Mouse (Mus musculus): ENCODE results near the gene Nufip2. TPM values are rescaled to one million over a fixed set of nuclear protein-coding genes. Genes with fewer than 3 reads are reported as not detected.
"Not testable (repeated sequence)": the region's sequence is repeated elsewhere in the genome, so short reads cannot be mapped to it uniquely, and the experiment has no call there.

The Nufip2 gene
- 4.6 and 5.7 TPM in 2 replicates for polyA plus RNA-seq (2014; fragmentation: Nextera tagmentation; extraction: Ambion mirVana)

DNA sequence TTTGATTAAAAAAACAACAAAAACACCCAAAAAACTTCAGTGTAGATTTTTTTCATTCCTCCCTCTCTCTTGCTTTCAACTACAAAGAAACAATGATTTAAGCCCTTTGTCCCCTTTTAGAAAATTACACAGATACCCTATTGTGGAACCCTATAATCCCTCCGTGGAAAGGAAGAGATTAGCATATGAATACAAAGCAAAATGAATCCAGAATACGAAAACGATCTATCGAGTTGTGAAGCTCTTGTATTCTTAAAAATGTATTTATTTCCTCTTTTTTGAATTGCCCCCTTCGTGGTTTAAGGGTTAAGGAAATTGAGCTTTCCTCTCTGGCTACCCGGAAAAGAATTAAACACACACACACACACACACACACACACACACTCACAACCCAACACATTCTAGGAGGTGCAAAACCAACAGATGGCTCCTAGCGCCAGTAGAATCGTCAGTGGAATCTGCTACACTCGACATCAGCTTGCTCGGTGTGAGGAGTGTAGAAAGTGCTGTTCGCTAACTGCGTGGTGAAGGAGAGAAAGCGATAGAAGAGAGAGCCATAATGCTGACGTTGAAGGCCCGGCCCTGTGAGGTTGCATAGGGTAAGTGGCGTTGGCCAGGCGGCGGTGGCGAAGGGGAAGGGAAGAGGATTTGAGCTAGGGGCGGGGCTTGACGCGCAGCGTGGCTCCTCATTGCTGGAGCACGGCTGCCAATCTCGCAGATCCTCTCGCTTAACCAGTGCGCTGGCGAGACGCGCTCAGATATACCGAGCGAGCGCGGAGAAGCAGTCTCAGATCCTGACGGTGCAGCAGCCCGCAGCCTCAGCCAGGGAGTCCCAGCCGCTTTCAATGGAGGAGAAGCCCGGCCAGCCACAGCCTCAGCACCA, at the start of gene Nufip2:
Gene Nufip2 (plus strand): TSS at position 773 of the 883 bp plus-strand sequence.
- H3K9ac ChIP-seq (ENCODE audit: low read length), result peak within 1 kb of the TSS; percentile 89
- DNase-seq (ENCODE audit: low spot score) (peak; percentile 98), ATAC-seq (ENCODE audit: insufficient number of reproducible peaks, low FRiP score, low TSS enrichment, low read depth) (peak; percentile 98)
- H3K4me2 ChIP-seq (ENCODE audit: low read depth, severe bottlenecking), result peak within 1 kb of the TSS; percentile 64
- WGBS, result 1% methylated on average over 38 of the region's 38 CpGs
- H3K4me1 ChIP-seq (ENCODE audit: control insufficient read depth, insufficient read depth, low read length), result peaks cover 4% of the 10 kb centered on the region; the same call in 1 of the 2 replicates
- peak within 1 kb of the TSS; percentile 94 for H3K27ac ChIP-seq (replicated peaks; ENCODE audit: low read depth, low read length)
- peak within 1 kb of the TSS; percentile 91 for H3K4me3 ChIP-seq (ENCODE audit: low read depth, low read length)
- no peaks in the 10 kb centered on the region for H3K27me3 ChIP-seq (ENCODE audit: control insufficient read depth, insufficient read depth, low read length)
- no peaks in the 10 kb centered on the region for H3K9me3 ChIP-seq (ENCODE audit: control insufficient read depth, low read length)
- no peaks in the 10 kb centered on the region; the same call in 1 of the 2 replicates for H3K36me3 ChIP-seq (ENCODE audit: control insufficient read depth, insufficient read depth, low read length)

DNA sequence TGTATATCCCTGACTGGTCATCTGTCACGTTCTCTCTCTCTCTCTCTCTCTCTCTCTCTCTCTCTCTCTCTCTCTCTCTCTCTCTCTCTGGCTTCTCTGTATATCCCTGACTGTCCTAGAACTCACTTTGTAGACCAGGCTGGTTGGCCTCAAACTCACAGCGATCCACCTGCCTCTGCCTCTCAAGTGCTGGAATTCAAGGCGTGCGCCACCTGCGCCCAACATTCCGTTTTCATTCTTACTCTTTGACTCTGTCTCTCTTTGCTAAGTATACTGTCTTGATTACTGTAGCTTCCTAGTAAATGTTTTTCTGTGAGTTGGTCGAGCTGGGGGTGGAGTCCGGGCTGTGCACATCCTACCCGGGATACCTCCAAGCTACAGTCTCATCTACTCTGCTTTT, 44.6 kb upstream of the Nufip2 start:
- Histone ChIP-seq H3K4me2 (ENCODE audit: low read depth, severe bottlenecking) (no peak overlapping the region), H3K36me3 (ENCODE audit: control insufficient read depth, insufficient read depth, low read length) (no peaks in the 10 kb centered on the region), H3K9me3 (ENCODE audit: control insufficient read depth, low read length) (no peaks in the 10 kb centered on the region), H3K4me3 (ENCODE audit: low read depth, low read length) (no peak overlapping the region), H3K27ac (replicated peaks; ENCODE audit: low read depth, low read length) (no peak overlapping the region), H3K9ac (ENCODE audit: low read length) (no peak overlapping the region), H3K27me3 (ENCODE audit: control insufficient read depth, insufficient read depth, low read length) (no peaks in the 10 kb centered on the region), H3K4me1 (ENCODE audit: control insufficient read depth, insufficient read depth, low read length) (no peaks in the 10 kb centered on the region)
- DNase-seq (ENCODE audit: low spot score), result no peak
- ATAC-seq (ENCODE audit: insufficient number of reproducible peaks, low FRiP score, low TSS enrichment, low read depth), result no peak
- 80% methylated on average over 9 of the region's 9 CpGs for WGBS

DNA sequence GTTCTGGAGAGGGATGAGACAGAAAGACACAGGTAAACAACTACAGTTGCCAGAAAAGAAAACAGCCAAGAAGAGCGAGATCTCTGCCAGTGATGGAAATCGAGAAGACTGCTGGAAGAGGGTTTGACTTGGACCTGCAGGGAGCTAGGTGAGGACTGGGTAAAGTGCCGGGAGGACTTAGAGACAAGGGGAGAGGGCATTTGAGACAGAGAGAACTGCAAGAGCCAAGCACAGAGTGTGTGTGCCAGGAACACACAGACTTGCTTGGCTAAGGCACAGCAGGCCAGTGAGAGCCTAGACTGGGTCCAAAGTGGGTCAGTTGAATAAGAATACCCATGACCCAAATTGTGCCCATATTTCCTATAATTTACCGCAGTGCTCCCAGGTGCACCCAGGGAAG, 40.5 kb upstream of the Nufip2 start:
- Histone ChIP-seq H3K27me3 (ENCODE audit: control insufficient read depth, insufficient read depth, low read length) (no peaks in the 10 kb centered on the region), H3K4me2 (ENCODE audit: low read depth, severe bottlenecking) (no peak overlapping the region), H3K4me1 (ENCODE audit: control insufficient read depth, insufficient read depth, low read length) (no peaks in the 10 kb centered on the region), H3K4me3 (ENCODE audit: low read depth, low read length) (no peak overlapping the region), H3K9ac (ENCODE audit: low read length) (no peak overlapping the region), H3K27ac (replicated peaks; ENCODE audit: low read depth, low read length) (no peak overlapping the region), H3K36me3 (ENCODE audit: control insufficient read depth, insufficient read depth, low read length) (no peaks in the 10 kb centered on the region), H3K9me3 (ENCODE audit: control insufficient read depth, low read length) (no peaks in the 10 kb centered on the region)
- no peak for DNase-seq (ENCODE audit: low spot score)
- 83% methylated on average over 4 of the region's 4 CpGs for WGBS
- no peak for ATAC-seq (ENCODE audit: insufficient number of reproducible peaks, low FRiP score, low TSS enrichment, low read depth)

DNA sequence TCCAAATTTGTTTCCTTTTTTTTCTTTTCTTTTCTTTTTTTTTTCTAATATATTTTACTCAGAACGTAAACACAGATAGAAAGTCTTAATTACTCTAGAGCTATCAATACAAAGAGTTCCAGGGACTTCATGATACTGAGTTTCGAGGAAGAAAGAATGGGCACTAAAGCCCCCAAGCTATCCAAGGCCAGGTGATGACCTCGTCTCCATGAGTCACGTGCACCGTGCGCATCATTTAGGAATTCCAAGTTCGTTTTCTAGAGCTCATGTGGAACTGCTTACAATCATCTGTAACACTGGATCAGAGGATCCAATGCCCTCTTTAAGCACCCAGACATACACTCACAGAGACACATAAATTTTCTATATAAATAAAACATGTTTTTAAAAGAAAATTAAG, 37.1 kb upstream of the Nufip2 start:
- H3K27ac ChIP-seq (replicated peaks; ENCODE audit: low read depth, low read length), result no peak overlapping the region
- no peak for DNase-seq (ENCODE audit: low spot score)
- H3K9ac ChIP-seq (ENCODE audit: low read length), result no peak overlapping the region
- 71% methylated on average over 7 of the region's 7 CpGs for WGBS
- H3K9me3 ChIP-seq (ENCODE audit: control insufficient read depth, low read length), result no peaks in the 10 kb centered on the region
- no peak for ATAC-seq (ENCODE audit: insufficient number of reproducible peaks, low FRiP score, low TSS enrichment, low read depth)
- H3K4me3 ChIP-seq (ENCODE audit: low read depth, low read length), result no peak overlapping the region
- no peaks in the 10 kb centered on the region for H3K4me1 ChIP-seq (ENCODE audit: control insufficient read depth, insufficient read depth, low read length)
- no peak overlapping the region for H3K4me2 ChIP-seq (ENCODE audit: low read depth, severe bottlenecking)
- no peaks in the 10 kb centered on the region for H3K27me3 ChIP-seq (ENCODE audit: control insufficient read depth, insufficient read depth, low read length)
- H3K36me3 ChIP-seq (ENCODE audit: control insufficient read depth, insufficient read depth, low read length), result no peaks in the 10 kb centered on the region

DNA sequence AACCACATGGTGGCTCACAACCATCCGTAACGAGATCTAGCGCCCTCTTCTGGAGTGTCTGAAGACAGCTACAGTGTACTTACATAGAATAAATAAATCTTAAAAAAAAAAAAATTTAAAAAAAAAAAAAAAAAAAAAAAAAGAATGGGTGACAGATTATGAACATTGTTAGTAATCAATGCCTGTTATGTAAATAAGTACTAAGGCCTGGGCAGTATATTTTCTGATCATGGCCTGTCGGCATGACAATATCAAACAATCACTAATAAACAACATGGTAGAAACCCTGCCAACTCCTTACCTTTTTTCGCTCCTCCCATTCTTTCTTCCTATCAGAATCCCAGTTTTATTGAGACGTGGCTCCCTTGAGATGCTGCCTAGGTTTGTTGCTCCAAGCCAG, 33.5 kb upstream of the Nufip2 start:
- Histone ChIP-seq H3K4me1 (ENCODE audit: control insufficient read depth, insufficient read depth, low read length) (no peaks in the 10 kb centered on the region), H3K4me2 (ENCODE audit: low read depth, severe bottlenecking) (no peak overlapping the region), H3K27me3 (ENCODE audit: control insufficient read depth, insufficient read depth, low read length) (no peaks in the 10 kb centered on the region), H3K9ac (ENCODE audit: low read length) (no peak overlapping the region), H3K36me3 (ENCODE audit: control insufficient read depth, insufficient read depth, low read length) (no peaks in the 10 kb centered on the region), H3K9me3 (ENCODE audit: control insufficient read depth, low read length) (no peaks in the 10 kb centered on the region), H3K27ac (replicated peaks; ENCODE audit: low read depth, low read length) (no peak overlapping the region), H3K4me3 (ENCODE audit: low read depth, low read length) (no peak overlapping the region)
- ATAC-seq (ENCODE audit: insufficient number of reproducible peaks, low FRiP score, low TSS enrichment, low read depth), result no peak
- DNase-seq (ENCODE audit: low spot score), result no peak
- 68% methylated on average over 4 of the region's 6 CpGs for WGBS

DNA sequence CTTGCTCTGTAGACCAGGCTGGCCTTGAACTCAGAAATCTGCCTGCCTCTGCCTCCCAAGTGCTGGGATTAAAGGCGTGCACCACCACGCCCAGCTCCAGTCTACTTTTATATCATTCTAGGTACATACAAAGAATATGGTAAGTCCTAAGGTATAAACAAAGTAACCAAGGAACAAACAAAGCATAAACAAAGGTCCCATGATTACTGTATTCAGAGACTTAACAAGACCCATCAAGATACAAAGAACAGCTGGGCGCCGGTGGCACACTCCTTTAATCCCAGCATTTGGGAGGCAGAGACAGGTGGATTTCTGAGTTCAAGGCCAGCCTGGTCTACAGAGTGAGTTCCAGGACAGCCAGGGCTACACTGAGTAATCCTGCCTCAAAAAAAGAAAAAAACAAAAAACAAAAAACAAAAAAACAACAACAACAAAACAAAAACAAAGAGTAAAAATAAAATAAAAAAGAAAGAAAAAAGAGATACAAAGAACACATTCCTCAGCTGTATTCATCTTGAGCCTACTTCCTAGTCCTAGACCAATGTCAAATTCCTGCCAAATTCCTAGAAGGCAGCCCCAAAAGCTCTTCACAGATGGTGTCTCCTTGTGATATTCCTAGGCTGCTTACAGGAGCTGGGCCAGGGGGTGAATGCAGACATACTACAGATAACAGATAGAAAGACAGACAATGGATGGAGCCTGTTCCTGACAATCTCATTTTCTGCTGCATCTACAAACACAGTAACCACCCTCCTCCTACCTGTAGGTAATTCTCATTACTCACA, 32.4 kb upstream of the Nufip2 start:
- H3K27me3 ChIP-seq (ENCODE audit: control insufficient read depth, insufficient read depth, low read length); DNase-seq (ENCODE audit: low spot score); H3K27ac ChIP-seq (replicated peaks; ENCODE audit: low read depth, low read length); H3K4me3 ChIP-seq (ENCODE audit: low read depth, low read length); H3K9ac ChIP-seq (ENCODE audit: low read length); H3K4me1 ChIP-seq (ENCODE audit: control insufficient read depth, insufficient read depth, low read length); H3K4me2 ChIP-seq (ENCODE audit: low read depth, severe bottlenecking); ATAC-seq (ENCODE audit: insufficient number of reproducible peaks, low FRiP score, low TSS enrichment, low read depth); H3K36me3 ChIP-seq (ENCODE audit: control insufficient read depth, insufficient read depth, low read length); H3K9me3 ChIP-seq (ENCODE audit: control insufficient read depth, low read length): not testable (repeated sequence)
- 95% methylated on average over 4 of the region's 4 CpGs for WGBS

DNA sequence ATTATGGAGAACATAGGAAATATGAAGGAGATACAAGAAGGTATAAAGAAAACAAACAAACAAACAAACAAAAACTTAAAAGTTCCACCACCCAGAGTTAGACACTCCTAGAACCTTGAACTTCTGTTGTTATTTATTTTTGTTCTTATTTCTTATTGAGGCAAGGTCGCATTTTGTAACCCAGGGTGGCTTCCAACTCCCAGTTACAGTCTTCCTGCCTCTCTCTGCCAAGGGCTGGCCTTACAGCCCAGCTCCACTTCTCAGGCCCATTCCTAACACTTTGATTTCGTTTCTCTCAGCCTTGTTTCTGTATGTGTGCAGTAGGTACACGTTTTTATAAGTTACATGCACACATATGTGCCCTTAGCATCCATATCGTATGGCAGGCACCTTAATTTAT, 26.0 kb upstream of the Nufip2 start:
- Histone ChIP-seq H3K4me3 (ENCODE audit: low read depth, low read length) (no peak overlapping the region), H3K9me3 (ENCODE audit: control insufficient read depth, low read length) (no peaks in the 10 kb centered on the region), H3K27me3 (ENCODE audit: control insufficient read depth, insufficient read depth, low read length) (no peaks in the 10 kb centered on the region), H3K27ac (replicated peaks; ENCODE audit: low read depth, low read length) (no peak overlapping the region), H3K4me1 (ENCODE audit: control insufficient read depth, insufficient read depth, low read length) (no peaks in the 10 kb centered on the region), H3K9ac (ENCODE audit: low read length) (no peak overlapping the region), H3K36me3 (ENCODE audit: control insufficient read depth, insufficient read depth, low read length) (no peaks in the 10 kb centered on the region), H3K4me2 (ENCODE audit: low read depth, severe bottlenecking) (no peak overlapping the region)
- DNase-seq (ENCODE audit: low spot score) (no peak), ATAC-seq (ENCODE audit: insufficient number of reproducible peaks, low FRiP score, low TSS enrichment, low read depth) (no peak)
- 68% methylated on average over 4 of the region's 4 CpGs for WGBS

DNA sequence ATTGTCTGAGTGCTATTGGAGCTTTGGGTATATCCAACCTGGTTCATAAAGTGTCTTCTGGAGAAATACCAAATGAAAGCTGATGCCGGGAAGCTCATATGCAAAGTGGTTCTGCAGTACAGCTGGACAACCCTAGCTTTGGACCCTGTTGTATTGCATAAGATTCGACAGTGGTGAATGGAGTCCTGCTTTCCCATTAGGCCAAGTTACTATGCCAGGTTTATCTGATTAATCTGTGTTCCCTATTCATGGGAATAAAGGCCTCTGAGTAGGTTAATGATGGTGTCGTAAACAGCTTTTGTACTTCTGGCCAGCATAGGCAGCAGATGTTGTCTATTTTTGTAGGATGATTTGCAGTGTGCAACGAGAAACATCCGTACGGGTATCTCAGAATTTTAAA, 22.3 kb upstream of the Nufip2 start:
- Histone ChIP-seq H3K27ac (replicated peaks; ENCODE audit: low read depth, low read length) (no peak overlapping the region), H3K4me2 (ENCODE audit: low read depth, severe bottlenecking) (no peak overlapping the region), H3K27me3 (ENCODE audit: control insufficient read depth, insufficient read depth, low read length) (no peaks in the 10 kb centered on the region), H3K36me3 (ENCODE audit: control insufficient read depth, insufficient read depth, low read length) (no peaks in the 10 kb centered on the region), H3K4me3 (ENCODE audit: low read depth, low read length) (no peak overlapping the region), H3K9ac (ENCODE audit: low read length) (no peak overlapping the region), H3K4me1 (ENCODE audit: control insufficient read depth, insufficient read depth, low read length) (no peaks in the 10 kb centered on the region), H3K9me3 (ENCODE audit: control insufficient read depth, low read length) (no peaks in the 10 kb centered on the region)
- DNase-seq (ENCODE audit: low spot score) (no peak), ATAC-seq (ENCODE audit: insufficient number of reproducible peaks, low FRiP score, low TSS enrichment, low read depth) (no peak)
- 54% methylated on average over 6 of the region's 6 CpGs for WGBS
